Mouse (Mus musculus): Measurements from ENCODE around the gene Magt1. TPM values are rescaled to one million over a fixed set of nuclear protein-coding genes. Genes with fewer than 3 reads are reported as not detected.

The Magt1 gene
- total RNA-seq, 1 experiment = 48.6 TPM

DNA sequence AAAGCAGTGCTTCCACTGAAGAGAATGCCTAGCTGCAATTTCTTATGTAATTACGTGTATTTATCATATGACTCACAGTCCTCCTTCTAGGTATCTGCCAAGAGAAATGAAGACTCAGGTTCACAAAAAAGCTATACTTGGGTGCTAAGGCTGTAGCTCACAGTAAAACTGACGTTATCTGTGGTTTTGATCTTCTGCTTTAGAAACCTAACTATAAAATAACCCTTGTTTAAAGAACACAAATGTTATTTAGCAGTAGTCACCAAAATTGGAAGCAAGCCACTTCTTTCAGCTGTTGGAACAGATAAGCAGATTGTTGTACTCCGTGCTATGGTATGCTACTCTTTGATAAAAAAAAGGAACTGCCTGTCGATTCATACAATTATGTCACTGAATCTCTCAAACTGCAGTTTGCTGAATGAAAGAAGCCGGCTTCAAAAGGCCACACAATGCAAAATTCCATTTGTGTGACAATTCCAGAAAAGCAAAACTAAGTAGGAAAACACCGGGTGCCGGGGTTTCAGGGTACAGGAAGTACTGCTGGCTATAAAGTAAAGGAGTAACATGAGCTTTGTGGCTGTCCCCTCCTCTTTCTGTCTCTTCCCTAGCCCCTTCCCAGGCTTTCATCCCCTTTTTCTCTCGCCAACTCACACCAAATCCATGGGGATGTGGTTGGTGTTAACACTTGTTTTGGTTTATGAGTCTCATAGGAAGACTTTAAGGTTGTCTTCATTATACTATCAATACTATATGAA, 32.3 kb upstream of the Magt1 start:
- TF ChIP-seq HCFC1 (IDR thresholded peaks at IDR 0.05; ENCODE audit: borderline replicate concordance, insufficient read depth, low read length) = no peak
- TF ChIP-seq MAFK (IDR thresholded peaks at IDR 0.05; ENCODE audit: insufficient read depth, low read depth, low read length) = no peak
- TF ChIP-seq ZNF384 (IDR thresholded peaks at IDR 0.05; ENCODE audit: low read depth, low read length) = no peak
- no peak for TF ChIP-seq ZC3H11A (IDR thresholded peaks at IDR 0.05; ENCODE audit: borderline replicate concordance, low read depth, low read length)
- TF ChIP-seq CHD2 (IDR thresholded peaks at IDR 0.05; ENCODE audit: low read depth, low read length) = no peak
- DNase-seq (ENCODE audit: low read depth, low spot score) = no peak

DNA sequence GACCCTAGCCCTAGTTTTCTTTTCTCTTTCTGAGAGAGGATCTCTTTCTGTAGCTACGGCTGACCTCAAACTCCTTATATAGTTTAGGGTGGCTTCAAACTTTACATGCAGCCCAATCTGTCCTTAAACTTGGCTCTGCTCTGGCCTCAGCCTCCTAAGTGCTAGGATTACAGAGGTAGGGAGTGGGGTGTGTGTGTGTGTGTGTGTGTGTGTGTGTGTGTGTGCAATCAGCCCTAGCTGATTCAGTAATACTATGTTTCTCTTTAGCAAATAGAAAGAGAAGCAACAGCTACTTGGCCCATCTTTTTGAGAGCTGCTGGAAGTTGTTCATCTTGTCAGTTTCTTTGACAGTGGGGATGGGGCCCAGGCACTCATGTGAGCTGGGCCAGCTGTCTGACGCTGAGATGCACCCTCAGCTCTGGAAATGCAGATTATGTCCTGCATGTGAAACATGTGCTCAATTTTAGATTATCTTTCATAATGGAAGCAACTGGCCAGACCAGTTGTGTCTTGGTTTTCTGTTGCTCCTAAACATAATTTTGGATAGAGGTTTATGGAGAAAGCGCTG, 25.6 kb upstream of the Magt1 start:
- H3K27ac ChIP-seq (ENCODE audit: insufficient read depth, low read depth, low read length, poor library complexity, severe bottlenecking) = no peak overlapping the region
- in situ Hi-C loops (cut with MboI; ENCODE audit: low sequenced_read_pairs in 2 of 2, unreplicated experiment in 2 of 2) = loop anchor here in 1 of 2 experiments (25.0 kb wide), 1 partner anchor 125 kb away; no protein-coding TSS in a partner anchor
- no peak overlapping the region for H3K4me3 ChIP-seq (ENCODE audit: insufficient read depth in 1 of 2, low read depth in 1 of 2, low read length in 2 of 2, poor library complexity in 1 of 2, severe bottlenecking in 1 of 2)
- TF ChIP-seq CHD2 (IDR thresholded peaks at IDR 0.05; ENCODE audit: low read depth, low read length) (no peak), HCFC1 (IDR thresholded peaks at IDR 0.05; ENCODE audit: borderline replicate concordance, insufficient read depth, low read length) (no peak)
- H3K36me3 ChIP-seq (ENCODE audit: control insufficient read depth, insufficient read depth, low read length, poor library complexity, severe bottlenecking) = no peaks in the 10 kb centered on the region
- no peak overlapping the region for H3K9ac ChIP-seq (ENCODE audit: insufficient read depth, low read depth, low read length, poor library complexity, severe bottlenecking)
- no peaks in the 10 kb centered on the region; a peak in 1 of 4 replicates for H3K4me1 ChIP-seq (ENCODE audit: control insufficient read depth in 2 of 2, insufficient read depth in 2 of 2, low read length in 2 of 2, poor library complexity in 1 of 2)
- H3K9me3 ChIP-seq (ENCODE audit: control insufficient read depth, insufficient read depth, low read depth, low read length) = no peaks in the 10 kb centered on the region
- no peak for DNase-seq (ENCODE audit: low read depth, low spot score)

More for the DNA sequence above, 32.3 kb upstream of the Magt1 start:
- Histone ChIP-seq H3K4me3 (ENCODE audit: insufficient read depth in 1 of 2, low read depth in 1 of 2, low read length in 2 of 2, poor library complexity in 1 of 2, severe bottlenecking in 1 of 2) (no peak overlapping the region), H3K36me3 (ENCODE audit: control insufficient read depth, insufficient read depth, low read length, poor library complexity, severe bottlenecking) (no peaks in the 10 kb centered on the region), H3K9me3 (ENCODE audit: control insufficient read depth, insufficient read depth, low read depth, low read length) (no peaks in the 10 kb centered on the region), H3K27ac (ENCODE audit: insufficient read depth, low read depth, low read length, poor library complexity, severe bottlenecking) (no peak overlapping the region), H3K9ac (ENCODE audit: insufficient read depth, low read depth, low read length, poor library complexity, severe bottlenecking) (no peak overlapping the region), H3K4me1 (ENCODE audit: control insufficient read depth in 2 of 2, insufficient read depth in 2 of 2, low read length in 2 of 2, poor library complexity in 1 of 2) (no peaks in the 10 kb centered on the region; a peak in 1 of 4 replicates)
- in situ Hi-C loops (cut with MboI; ENCODE audit: low sequenced_read_pairs in 2 of 2, unreplicated experiment in 2 of 2) = loop anchor here in 1 of 2 experiments (25.0 kb wide), 1 partner anchor 118 kb away; no protein-coding TSS in a partner anchor

DNA sequence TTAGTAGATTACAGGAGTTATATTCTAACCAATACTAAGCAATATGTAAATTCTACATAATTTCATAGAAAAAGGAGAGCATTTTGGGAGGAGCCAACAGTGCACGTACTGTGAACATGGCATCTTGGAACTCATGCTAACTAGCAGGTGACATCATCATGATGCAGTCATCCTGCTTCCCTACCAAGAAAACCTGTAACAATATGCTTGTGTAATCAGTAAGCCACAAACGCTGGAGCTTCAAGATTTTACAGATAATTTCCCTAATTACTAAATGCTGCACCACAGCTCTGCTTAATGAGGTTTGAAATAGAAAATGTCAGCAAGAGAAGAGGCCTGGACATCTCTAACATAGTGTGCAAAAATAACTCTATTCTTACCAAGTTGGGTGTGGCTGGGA, 24.0 kb upstream of the Magt1 start:
- TF ChIP-seq MAFK (IDR thresholded peaks at IDR 0.05; ENCODE audit: insufficient read depth, low read depth, low read length) = no peak
- no peak for TF ChIP-seq ZC3H11A (IDR thresholded peaks at IDR 0.05; ENCODE audit: borderline replicate concordance, low read depth, low read length)
- TF ChIP-seq HCFC1 (IDR thresholded peaks at IDR 0.05; ENCODE audit: borderline replicate concordance, insufficient read depth, low read length) = no peak
- no peak for TF ChIP-seq ZNF384 (IDR thresholded peaks at IDR 0.05; ENCODE audit: low read depth, low read length)
- no peak for TF ChIP-seq CHD2 (IDR thresholded peaks at IDR 0.05; ENCODE audit: low read depth, low read length)
- no peaks in the 10 kb centered on the region for H3K4me1 ChIP-seq (ENCODE audit: control insufficient read depth in 2 of 2, insufficient read depth in 2 of 2, low read length in 2 of 2, poor library complexity in 1 of 2)
- no peaks in the 10 kb centered on the region for H3K9me3 ChIP-seq (ENCODE audit: control insufficient read depth, insufficient read depth, low read depth, low read length)
- H3K4me3 ChIP-seq (ENCODE audit: insufficient read depth in 1 of 2, low read depth in 1 of 2, low read length in 2 of 2, poor library complexity in 1 of 2, severe bottlenecking in 1 of 2) = no peak overlapping the region
- DNase-seq (ENCODE audit: low read depth, low spot score) = no peak
- H3K36me3 ChIP-seq (ENCODE audit: control insufficient read depth, insufficient read depth, low read length, poor library complexity, severe bottlenecking) = no peaks in the 10 kb centered on the region
- in situ Hi-C loops (cut with MboI; ENCODE audit: low sequenced_read_pairs in 2 of 2, unreplicated experiment in 2 of 2) = loop anchor here in 1 of 2 experiments (25.0 kb wide), 1 partner anchor 127 kb away; no protein-coding TSS in a partner anchor
- H3K9ac ChIP-seq (ENCODE audit: insufficient read depth, low read depth, low read length, poor library complexity, severe bottlenecking) = no peak overlapping the region
- no peak overlapping the region for H3K27ac ChIP-seq (ENCODE audit: insufficient read depth, low read depth, low read length, poor library complexity, severe bottlenecking)

DNA sequence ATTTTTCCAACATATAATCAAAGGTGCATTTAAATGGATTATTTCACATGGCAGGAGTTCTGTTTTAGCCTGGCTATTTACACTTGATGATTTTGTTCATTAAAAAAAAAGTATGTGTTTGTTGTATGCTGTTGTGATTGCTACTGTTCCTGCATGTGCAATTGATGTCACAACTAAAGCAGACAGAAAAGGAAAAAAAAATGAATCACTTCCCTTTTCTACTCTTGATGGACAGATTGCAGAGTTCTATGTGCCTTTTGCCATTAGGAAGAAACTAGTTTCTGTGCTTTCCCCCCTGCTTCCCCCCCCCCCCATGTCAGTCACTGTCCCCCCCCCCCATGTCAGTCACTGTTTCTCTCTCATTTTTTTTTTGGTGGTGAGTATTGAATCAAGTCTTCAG, 19.4 kb upstream of the Magt1 start:
- Histone ChIP-seq H3K36me3 (ENCODE audit: control insufficient read depth, insufficient read depth, low read length, poor library complexity, severe bottlenecking) (no peaks in the 10 kb centered on the region), H3K27ac (ENCODE audit: insufficient read depth, low read depth, low read length, poor library complexity, severe bottlenecking) (no peak overlapping the region), H3K9ac (ENCODE audit: insufficient read depth, low read depth, low read length, poor library complexity, severe bottlenecking) (no peak overlapping the region), H3K4me1 (ENCODE audit: control insufficient read depth in 2 of 2, insufficient read depth in 2 of 2, low read length in 2 of 2, poor library complexity in 1 of 2) (peaks cover 0 to 2% of the 10 kb centered on the region in 2 experiments; a peak in 1 of 4 replicates), H3K9me3 (ENCODE audit: control insufficient read depth, insufficient read depth, low read depth, low read length) (no peaks in the 10 kb centered on the region), H3K4me3 (ENCODE audit: insufficient read depth in 1 of 2, low read depth in 1 of 2, low read length in 2 of 2, poor library complexity in 1 of 2, severe bottlenecking in 1 of 2) (no peak overlapping the region)
- in situ Hi-C loops (cut with MboI; ENCODE audit: low sequenced_read_pairs in 2 of 2, unreplicated experiment in 2 of 2) = loop anchor here in 1 of 2 experiments (25.0 kb wide), 1 partner anchor 131 kb away; no protein-coding TSS in a partner anchor
- DNase-seq (ENCODE audit: low read depth, low spot score) = no peak
- no peak for TF ChIP-seq ZC3H11A (IDR thresholded peaks at IDR 0.05; ENCODE audit: borderline replicate concordance, low read depth, low read length)
- TF ChIP-seq HCFC1 (IDR thresholded peaks at IDR 0.05; ENCODE audit: borderline replicate concordance, insufficient read depth, low read length) = no peak
- no peak for TF ChIP-seq CHD2 (IDR thresholded peaks at IDR 0.05; ENCODE audit: low read depth, low read length)
- TF ChIP-seq MAFK (IDR thresholded peaks at IDR 0.05; ENCODE audit: insufficient read depth, low read depth, low read length) = no peak
- no peak for TF ChIP-seq ZNF384 (IDR thresholded peaks at IDR 0.05; ENCODE audit: low read depth, low read length)

All from ES-E14 (cell line).